Mouse (Mus musculus): ENCODE data around the gene Hlx. TPM values are rescaled to one million over a fixed set of nuclear protein-coding genes. Genes with fewer than 3 reads are reported as not detected.

Gene Hlx
- polyA plus RNA-seq (2016; fragmentation: Nextera tagmentation; extraction: Ambion mirVana): 26.5 and 31.2 TPM in 2 replicates

- peak within 1 kb of the TSS; percentile 97 for H3K4me2 ChIP-seq
- no peaks in the 10 kb centered on the region for H3K9me3 ChIP-seq (replicated peaks)
- peaks cover 28% of the 10 kb centered on the region for H3K4me1 ChIP-seq
- peak within 1 kb of the TSS; percentile 86 for H3K27ac ChIP-seq
- WGBS (ENCODE audit: insufficient replicate concordance): under 1% methylated on average over 32 of the region's 32 CpGs
- peak within 1 kb of the TSS; percentile 71 for H3K4me3 ChIP-seq
- peaks cover 9% of the 10 kb centered on the region for H3K36me3 ChIP-seq
- peak; percentile 90 for ATAC-seq
- peak within 1 kb of the TSS; percentile 80 for H3K9ac ChIP-seq
- H3K27me3 ChIP-seq (replicated peaks): peaks cover 98% of the 10 kb centered on the region
Measured at GRCm38 (mm10) chr1:184732556-184733049, at the start of gene Hlx. Hlx (minus strand) TSS chr1:184732619.

GRCm38 (mm10) chr1:184782161-184782513, 49.7 kb upstream of the Hlx start:
- Histone ChIP-seq H3K4me1 (peaks cover 57% of the 10 kb centered on the region), H3K4me2 (0 out of 2 replicates have a peak overlapping the region, but pooled peaks have one; percentile 5), H3K9me3 (replicated peaks) (no peaks in the 10 kb centered on the region), H3K27ac (peak overlapping the region; percentile 46; the same call in 1 of the 2 replicates), H3K27me3 (replicated peaks) (no peaks in the 10 kb centered on the region), H3K36me3 (no peaks in the 10 kb centered on the region), H3K4me3 (no peak overlapping the region), H3K9ac (no peak overlapping the region)
- no peak for ATAC-seq
- 72% methylated on average over 14 of the region's 14 CpGs for WGBS (ENCODE audit: insufficient replicate concordance)

- ATAC-seq: peak; percentile 87
- WGBS (ENCODE audit: insufficient replicate concordance): 21% methylated on average over 10 of the region's 10 CpGs
- peak overlapping the region; percentile 81 for H3K27ac ChIP-seq
Measured at GRCm38 (mm10) chr1:184781286-184782160, 49.1 kb upstream of the Hlx start.

GRCm38 (mm10) chr1:184778157-184778556, 45.7 kb upstream of the Hlx start:
- no peaks in the 10 kb centered on the region for H3K36me3 ChIP-seq
- no peak overlapping the region for H3K9ac ChIP-seq
- ATAC-seq: no peak
- H3K27me3 ChIP-seq (replicated peaks): 0 out of 2 replicates have a peak, but pooled peaks cover 14% of the 10 kb centered on the region
- peaks cover 46% of the 10 kb centered on the region for H3K4me1 ChIP-seq
- 83% methylated on average over 6 of the region's 6 CpGs for WGBS (ENCODE audit: insufficient replicate concordance)
- no peaks in the 10 kb centered on the region for H3K9me3 ChIP-seq (replicated peaks)
- no peak overlapping the region for H3K4me2 ChIP-seq
- no peak overlapping the region for H3K4me3 ChIP-seq
- H3K27ac ChIP-seq: no peak overlapping the region

More at GRCm38 (mm10) chr1:184781286-184782160, 49.1 kb upstream of the Hlx start:
- Histone ChIP-seq H3K9ac (no peak overlapping the region), H3K4me2 (peak overlapping the region; percentile 5), H3K4me3 (no peak overlapping the region), H3K36me3 (no peaks in the 10 kb centered on the region), H3K4me1 (peaks cover 53% of the 10 kb centered on the region), H3K9me3 (replicated peaks) (no peaks in the 10 kb centered on the region), H3K27me3 (replicated peaks) (no peaks in the 10 kb centered on the region)

GRCm38 (mm10) chr1:184777061-184777795, 44.8 kb upstream of the Hlx start:
- H3K4me1 ChIP-seq: peaks cover 39% of the 10 kb centered on the region
- no peaks in the 10 kb centered on the region for H3K36me3 ChIP-seq
- WGBS (ENCODE audit: insufficient replicate concordance): 31% methylated on average over 22 of the region's 22 CpGs
- no peak overlapping the region for H3K9ac ChIP-seq
- ATAC-seq: no peak
- 0 out of 2 replicates have a peak, but pooled peaks cover 14% of the 10 kb centered on the region for H3K27me3 ChIP-seq (replicated peaks)
- H3K4me3 ChIP-seq: no peak overlapping the region
- no peak overlapping the region for H3K27ac ChIP-seq
- no peak overlapping the region for H3K4me2 ChIP-seq
- no peaks in the 10 kb centered on the region for H3K9me3 ChIP-seq (replicated peaks)

GRCm38 (mm10) chr1:184775289-184775688, 42.9 kb upstream of the Hlx start:
- H3K9ac ChIP-seq: no peak overlapping the region
- no peak overlapping the region for H3K4me3 ChIP-seq
- no peak for ATAC-seq
- H3K36me3 ChIP-seq: no peaks in the 10 kb centered on the region
- H3K9me3 ChIP-seq (replicated peaks): no peaks in the 10 kb centered on the region
- WGBS (ENCODE audit: insufficient replicate concordance): 50% methylated on average over 9 of the region's 9 CpGs
- 0 out of 2 replicates have a peak, but pooled peaks cover 14% of the 10 kb centered on the region for H3K27me3 ChIP-seq (replicated peaks)
- H3K4me1 ChIP-seq: peaks cover 34% of the 10 kb centered on the region
- no peak overlapping the region for H3K4me2 ChIP-seq
- no peak overlapping the region for H3K27ac ChIP-seq

GRCm38 (mm10) chr1:184771891-184772249, 39.5 kb upstream of the Hlx start:
- Histone ChIP-seq H3K9ac (no peak overlapping the region), H3K4me3 (no peak overlapping the region), H3K27ac (no peak overlapping the region), H3K4me1 (peaks cover 21% of the 10 kb centered on the region), H3K9me3 (replicated peaks) (no peaks in the 10 kb centered on the region), H3K27me3 (replicated peaks) (0 out of 2 replicates have a peak, but pooled peaks cover 14% of the 10 kb centered on the region), H3K4me2 (peak overlapping the region; percentile 40), H3K36me3 (no peaks in the 10 kb centered on the region)
- 8% methylated on average over 9 of the region's 9 CpGs for WGBS (ENCODE audit: insufficient replicate concordance)
- ATAC-seq: peak; percentile 36; the same call in 1 of the 2 replicates

GRCm38 (mm10) chr1:184771202-184771890, 38.9 kb upstream of the Hlx start:
- Histone ChIP-seq H3K9ac (no peak overlapping the region), H3K9me3 (replicated peaks) (no peaks in the 10 kb centered on the region), H3K27me3 (replicated peaks) (0 out of 2 replicates have a peak, but pooled peaks cover 12% of the 10 kb centered on the region), H3K4me2 (peak overlapping the region; percentile 40), H3K4me3 (no peak overlapping the region), H3K4me1 (peaks cover 21% of the 10 kb centered on the region), H3K36me3 (no peaks in the 10 kb centered on the region), H3K27ac (no peak overlapping the region)
- WGBS (ENCODE audit: insufficient replicate concordance): 4% methylated on average over 18 of the region's 18 CpGs
- ATAC-seq: peak; percentile 64

GRCm38 (mm10) chr1:184763866-184764265, 31.4 kb upstream of the Hlx start:
- no peak overlapping the region for H3K27ac ChIP-seq
- H3K27me3 ChIP-seq (replicated peaks): no peaks in the 10 kb centered on the region
- H3K4me1 ChIP-seq: no peaks in the 10 kb centered on the region
- H3K9ac ChIP-seq: no peak overlapping the region
- H3K4me2 ChIP-seq: no peak overlapping the region
- WGBS (ENCODE audit: insufficient replicate concordance): 53% methylated on average over 3 of the region's 3 CpGs
- no peak overlapping the region for H3K4me3 ChIP-seq
- no peaks in the 10 kb centered on the region for H3K36me3 ChIP-seq
- no peak for ATAC-seq
- no peaks in the 10 kb centered on the region for H3K9me3 ChIP-seq (replicated peaks)

- H3K9ac ChIP-seq: no peak overlapping the region
- H3K27ac ChIP-seq: no peak overlapping the region
- no peaks in the 10 kb centered on the region for H3K4me1 ChIP-seq
- no peaks in the 10 kb centered on the region for H3K36me3 ChIP-seq
- H3K27me3 ChIP-seq (replicated peaks): no peaks in the 10 kb centered on the region
- no peak overlapping the region for H3K4me2 ChIP-seq
- H3K4me3 ChIP-seq: no peak overlapping the region
- WGBS (ENCODE audit: insufficient replicate concordance): 60% methylated on average over 5 of the region's 5 CpGs
- H3K9me3 ChIP-seq (replicated peaks): no peaks in the 10 kb centered on the region
- no peak for ATAC-seq
Measured at GRCm38 (mm10) chr1:184762941-184763340, 30.5 kb upstream of the Hlx start.

GRCm38 (mm10) chr1:184761988-184762387, 29.6 kb upstream of the Hlx start:
- 53% methylated on average over 4 of the region's 4 CpGs for WGBS (ENCODE audit: insufficient replicate concordance)
- no peaks in the 10 kb centered on the region for H3K9me3 ChIP-seq (replicated peaks)
- no peaks in the 10 kb centered on the region for H3K27me3 ChIP-seq (replicated peaks)
- no peaks in the 10 kb centered on the region for H3K36me3 ChIP-seq
- H3K9ac ChIP-seq: no peak overlapping the region
- no peak overlapping the region for H3K4me3 ChIP-seq
- no peak overlapping the region for H3K27ac ChIP-seq
- ATAC-seq: no peak
- no peaks in the 10 kb centered on the region for H3K4me1 ChIP-seq
- H3K4me2 ChIP-seq: no peak overlapping the region
